Mouse (Mus musculus): Measurements from ENCODE around the gene Ly6g6f.

DNA sequence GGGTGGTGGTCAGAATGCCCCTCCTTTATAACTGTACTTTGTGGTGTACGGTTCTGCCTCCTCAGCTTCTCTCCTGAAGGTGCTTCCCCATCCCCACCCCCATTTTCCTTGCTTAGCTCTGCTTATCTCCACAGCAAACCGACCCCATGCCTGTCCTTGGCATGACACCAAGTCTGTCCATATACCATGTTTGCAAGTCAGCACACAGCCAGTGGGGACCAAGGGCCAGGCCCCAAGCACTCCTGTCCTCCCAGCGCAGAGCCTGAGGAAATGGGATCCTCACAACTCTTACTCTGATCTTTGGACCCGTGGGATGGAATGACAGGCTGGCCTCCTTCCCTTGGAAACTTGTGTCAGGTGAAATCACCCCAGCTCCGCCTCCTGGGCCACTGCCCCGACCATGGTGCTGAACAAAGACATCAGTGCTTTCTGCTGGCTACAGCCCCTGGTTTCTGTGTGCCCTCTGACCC, 17.8 kb upstream of the Ly6g6f start:
- TF ChIP-seq POLR2AphosphoS5 (IDR thresholded peaks at IDR 0.05; ENCODE audit: insufficient replicate concordance, low read depth, low read length) (no peak), CTCF (IDR thresholded peaks at IDR 0.05; ENCODE audit: low read depth, low read length) (no peak), TAL1 (conservative IDR thresholded peaks at IDR 0.05; ENCODE audit: low read depth, low read length) (no peak)

All from G1E (cell line).